Mouse (Mus musculus) ZHBTc4 (cell line): ENCODE results near the gene Dram1.
A peak's percentile ranks its signal among the peaks of the same experiment; 100 is the strongest.

ENCODE experiments used
- DNase-seq: peaks from one replicate; pipeline ENCODE4 v3.0.0-alpha.2; 2011; ENCODE audit warnings: low read depth, low spot score

Gene Dram1

GRCm38 (mm10) chr10:88379013-88379885 lies at the start of gene Dram1, which contains the start of gene Gnptab:
Gene Dram1 (minus strand): TSS chr10:88379080.
Gene Gnptab (plus strand): TSS chr10:88379132.
- DNase-seq, result peak; percentile 93

GRCm38 (mm10) chr10:88427998-88428397 lies 49.1 kb upstream of the Dram1 start:
- DNase-seq, result no peak

- DNase-seq, result no peak
Observed at GRCm38 (mm10) chr10:88426896-88427295, 48.0 kb upstream of the Dram1 start.

- peak; percentile 76 for DNase-seq
Observed at GRCm38 (mm10) chr10:88426158-88426816, 47.4 kb upstream of the Dram1 start.

GRCm38 (mm10) chr10:88420655-88421435 lies 42.0 kb upstream of the Dram1 start:
- DNase-seq, result no peak

- DNase-seq, result no peak
Observed at GRCm38 (mm10) chr10:88420141-88420541, 41.3 kb upstream of the Dram1 start.

GRCm38 (mm10) chr10:88417686-88418085 lies 38.8 kb upstream of the Dram1 start:
- DNase-seq, result no peak

GRCm38 (mm10) chr10:88412290-88412995 lies 33.6 kb upstream of the Dram1 start:
- no peak for DNase-seq

GRCm38 (mm10) chr10:88409751-88410150 lies 30.9 kb upstream of the Dram1 start:
- no peak for DNase-seq

- DNase-seq, result no peak
Observed at GRCm38 (mm10) chr10:88407875-88408631, 29.2 kb upstream of the Dram1 start.

GRCm38 (mm10) chr10:88405812-88406211 lies 26.9 kb upstream of the Dram1 start:
- DNase-seq, result no peak

- DNase-seq, result no peak
Observed at GRCm38 (mm10) chr10:88404220-88404619, 25.3 kb upstream of the Dram1 start.

GRCm38 (mm10) chr10:88403021-88403420 lies 24.1 kb upstream of the Dram1 start:
- DNase-seq, result no peak

GRCm38 (mm10) chr10:88399271-88399670 lies 20.4 kb upstream of the Dram1 start:
- DNase-seq, result no peak

GRCm38 (mm10) chr10:88398668-88399243 lies 19.9 kb upstream of the Dram1 start:
- DNase-seq, result no peak

- no peak for DNase-seq
Observed at GRCm38 (mm10) chr10:88392181-88392847, 13.4 kb upstream of the Dram1 start.

GRCm38 (mm10) chr10:88391495-88391894 lies 12.6 kb upstream of the Dram1 start:
- DNase-seq, result no peak

- no peak for DNase-seq
Observed at GRCm38 (mm10) chr10:88390096-88390790, 11.4 kb upstream of the Dram1 start.

GRCm38 (mm10) chr10:88389576-88389975 lies 10.7 kb upstream of the Dram1 start:
- no peak for DNase-seq
